Mouse (Mus musculus): ENCODE data around the gene Foxe3. TPM values are rescaled to one million over a fixed set of nuclear protein-coding genes. Genes with fewer than 3 reads are reported as not detected.
"Not testable (repeated sequence)": the region's sequence is repeated elsewhere in the genome, so short reads cannot be mapped to it uniquely, and the experiment has no call there.

Foxe3 gene
- not detected in 2 replicates for polyA plus RNA-seq (2015; fragmentation: Nextera tagmentation; extraction: Ambion mirVana)

DNA sequence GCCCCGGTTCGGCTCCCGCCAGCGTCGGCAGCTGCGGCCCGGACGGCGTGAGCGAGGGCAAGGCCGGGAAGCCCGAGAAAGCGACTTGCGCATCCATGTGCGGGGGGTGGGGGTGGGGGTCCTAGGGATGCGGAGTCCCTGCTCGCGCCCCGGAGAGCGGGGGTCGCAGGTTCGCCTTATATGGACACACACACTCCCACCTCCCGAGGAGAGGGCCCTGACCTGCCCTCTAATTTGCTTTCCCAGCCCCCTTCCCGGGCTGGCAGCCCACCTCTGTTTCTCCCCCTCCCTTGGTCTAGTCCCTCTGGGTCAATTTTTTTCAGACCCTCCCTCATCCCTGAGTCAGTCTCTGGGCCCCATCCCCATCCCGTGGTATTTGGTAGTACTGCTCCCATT, at the start of gene Foxe3:
Foxe3 (minus strand) TSS at position 97 of the 396 bp plus-strand sequence.
- WGBS (ENCODE audit: insufficient replicate concordance): 4% methylated on average over 22 of the region's 25 CpGs
- Histone ChIP-seq H3K4me1 (replicated peaks) (0 out of 2 replicates have a peak, but pooled peaks cover 5% of the 10 kb centered on the region), H3K4me3 (replicated peaks) (peak within 1 kb of the TSS; percentile 29), H3K4me2 (peak within 1 kb of the TSS; percentile 54), H3K9me3 (replicated peaks) (no peaks in the 10 kb centered on the region), H3K36me3 (replicated peaks) (no peaks in the 10 kb centered on the region), H3K27me3 (peaks cover 90% of the 10 kb centered on the region), H3K9ac (no peak within 1 kb of the TSS), H3K27ac (replicated peaks) (no peak within 1 kb of the TSS)
- ATAC-seq (ENCODE audit: insufficient read depth): no peak

DNA sequence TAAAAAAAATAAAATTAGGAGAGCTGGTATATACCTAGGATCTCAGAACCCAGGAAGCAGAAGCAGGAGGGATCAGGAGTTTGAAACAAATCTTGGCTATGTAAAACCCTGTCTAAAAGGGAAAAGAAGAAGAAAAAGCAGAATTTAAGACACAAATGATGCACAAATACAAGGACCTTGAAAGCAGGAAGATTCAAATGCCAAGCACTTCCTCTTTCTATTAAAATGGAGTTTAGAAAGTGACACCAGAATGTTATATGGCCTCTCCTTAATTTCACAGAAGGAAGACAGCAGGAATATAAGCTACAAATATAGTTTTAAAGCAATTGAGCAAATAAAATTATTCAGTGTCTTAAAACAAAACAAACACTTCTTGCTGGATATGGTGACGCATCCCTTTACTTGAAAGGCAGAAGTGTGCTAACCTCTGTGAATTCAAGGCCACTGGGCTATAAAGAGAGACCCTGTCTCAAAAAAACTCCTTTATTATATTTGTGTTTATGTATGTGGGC, 47.5 kb upstream of the Foxe3 start:
- H3K4me3 ChIP-seq (replicated peaks): no peak overlapping the region
- no peak for ATAC-seq (ENCODE audit: insufficient read depth)
- WGBS (ENCODE audit: insufficient replicate concordance): 83% methylated on average over 1 of the region's 1 CpGs
- H3K9ac ChIP-seq: no peak overlapping the region
- H3K4me2 ChIP-seq: no peak overlapping the region
- H3K4me1 ChIP-seq (replicated peaks): no peaks in the 10 kb centered on the region
- no peaks in the 10 kb centered on the region for H3K27me3 ChIP-seq
- no peak overlapping the region for H3K27ac ChIP-seq (replicated peaks)
- no peaks in the 10 kb centered on the region for H3K9me3 ChIP-seq (replicated peaks)
- H3K36me3 ChIP-seq (replicated peaks): peaks cover 9% of the 10 kb centered on the region

DNA sequence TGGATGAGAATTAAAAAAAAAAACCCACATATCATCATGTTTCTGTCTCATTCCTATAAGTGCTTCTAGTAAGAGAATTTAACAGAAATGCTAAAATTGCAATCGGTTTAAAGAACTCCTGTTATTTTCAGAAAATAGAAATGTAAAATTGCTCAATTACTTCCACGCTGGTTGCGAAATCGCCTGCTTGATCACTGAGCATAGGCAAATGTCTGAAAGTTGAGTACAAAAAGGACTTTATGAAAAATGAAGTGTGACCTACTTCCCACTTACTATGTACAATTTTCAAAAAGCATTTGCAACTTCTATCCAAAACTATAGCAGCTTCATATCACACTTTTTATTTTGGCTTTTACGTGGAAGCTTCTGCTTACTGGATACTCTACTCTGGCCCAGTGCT, 44.9 kb upstream of the Foxe3 start:
- Histone ChIP-seq H3K4me1 (replicated peaks) (no peaks in the 10 kb centered on the region), H3K27me3 (no peaks in the 10 kb centered on the region), H3K9me3 (replicated peaks) (no peaks in the 10 kb centered on the region), H3K4me3 (replicated peaks) (no peak overlapping the region), H3K4me2 (no peak overlapping the region), H3K36me3 (replicated peaks) (peaks cover 29% of the 10 kb centered on the region), H3K27ac (replicated peaks) (no peak overlapping the region), H3K9ac (no peak overlapping the region)
- 76% methylated on average over 5 of the region's 5 CpGs for WGBS (ENCODE audit: insufficient replicate concordance)
- no peak for ATAC-seq (ENCODE audit: insufficient read depth)

DNA sequence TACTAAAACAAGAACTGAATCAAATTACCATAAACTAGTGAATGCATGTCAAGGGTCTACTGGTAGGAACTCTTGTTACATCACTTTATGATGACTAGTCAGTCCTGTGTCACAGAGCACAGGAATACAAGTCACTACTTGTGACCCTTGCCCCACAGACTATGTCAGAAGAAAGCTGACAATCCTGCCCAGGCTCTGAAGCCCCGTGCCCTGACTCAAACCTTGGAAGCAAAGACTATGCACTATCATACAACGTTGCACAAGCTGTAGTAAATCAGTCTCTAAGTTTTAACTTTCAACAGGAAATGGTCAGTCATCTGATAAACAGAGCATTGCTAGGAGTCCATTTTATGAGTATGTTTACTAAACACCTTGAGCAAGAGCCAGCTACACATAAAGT, 35.1 kb upstream of the Foxe3 start:
- not testable (repeated sequence) for H3K27ac ChIP-seq (replicated peaks); H3K9me3 ChIP-seq (replicated peaks); H3K27me3 ChIP-seq; H3K9ac ChIP-seq; H3K4me2 ChIP-seq; H3K4me3 ChIP-seq (replicated peaks); H3K4me1 ChIP-seq (replicated peaks); ATAC-seq (ENCODE audit: insufficient read depth)
- WGBS (ENCODE audit: insufficient replicate concordance): 53% methylated on average over 2 of the region's 2 CpGs
- H3K36me3 ChIP-seq (replicated peaks): peaks cover 45% of the 10 kb centered on the region

DNA sequence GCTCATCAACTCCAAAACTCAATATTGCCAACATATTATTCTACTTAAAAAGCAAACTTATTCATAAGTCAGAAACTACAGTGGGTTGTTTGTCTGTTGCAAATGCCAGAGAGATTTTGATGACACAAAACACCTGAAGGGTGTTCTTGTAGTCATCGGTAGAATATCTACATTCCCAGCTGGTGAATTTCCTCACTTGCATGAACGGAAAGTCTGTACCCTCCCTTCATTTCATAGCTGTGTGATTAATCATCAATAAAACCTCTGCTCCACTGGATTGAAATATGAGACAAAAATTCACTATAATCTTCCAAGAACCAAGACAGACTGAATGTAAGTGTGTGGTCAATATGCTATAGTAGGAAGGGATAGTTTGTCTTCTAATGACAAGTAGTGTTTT, 33.7 kb upstream of the Foxe3 start:
- 84% methylated on average over 2 of the region's 2 CpGs for WGBS (ENCODE audit: insufficient replicate concordance)
- no peaks in the 10 kb centered on the region for H3K27me3 ChIP-seq

DNA sequence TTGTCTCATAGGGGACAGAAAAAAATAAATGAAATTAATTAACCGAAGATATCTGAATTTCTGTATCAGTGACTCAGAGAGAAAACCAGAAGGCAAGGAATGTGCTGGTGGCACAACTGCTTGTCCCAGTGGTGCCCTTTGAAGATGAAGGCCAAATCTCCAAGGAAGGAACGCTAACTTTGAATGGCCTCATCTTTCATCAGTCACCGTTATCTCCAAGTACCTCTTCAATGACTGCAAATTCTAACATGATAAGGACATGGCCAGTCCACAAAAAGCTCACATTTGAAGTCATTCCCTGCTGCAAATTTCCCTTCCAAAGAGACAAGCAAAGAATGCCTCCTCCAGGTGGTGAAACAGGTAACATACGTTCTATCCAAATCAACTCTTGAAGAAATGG, 33.0 kb upstream of the Foxe3 start:
- H3K9ac ChIP-seq: no peak overlapping the region
- H3K4me1 ChIP-seq (replicated peaks): no peaks in the 10 kb centered on the region
- WGBS (ENCODE audit: insufficient replicate concordance): 81% methylated on average over 4 of the region's 4 CpGs
- H3K4me2 ChIP-seq: no peak overlapping the region
- H3K36me3 ChIP-seq (replicated peaks): peaks cover 26% of the 10 kb centered on the region
- no peak overlapping the region for H3K4me3 ChIP-seq (replicated peaks)
- no peaks in the 10 kb centered on the region for H3K9me3 ChIP-seq (replicated peaks)
- no peak overlapping the region for H3K27ac ChIP-seq (replicated peaks)
- no peak for ATAC-seq (ENCODE audit: insufficient read depth)
- H3K27me3 ChIP-seq: no peaks in the 10 kb centered on the region

More for the DNA sequence above, 33.7 kb upstream of the Foxe3 start:
- no peak overlapping the region for H3K9ac ChIP-seq
- no peaks in the 10 kb centered on the region for H3K9me3 ChIP-seq (replicated peaks)
- H3K4me1 ChIP-seq (replicated peaks): no peaks in the 10 kb centered on the region
- H3K36me3 ChIP-seq (replicated peaks): peaks cover 32% of the 10 kb centered on the region
- ATAC-seq (ENCODE audit: insufficient read depth): no peak
- H3K4me3 ChIP-seq (replicated peaks): no peak overlapping the region
- no peak overlapping the region for H3K4me2 ChIP-seq
- no peak overlapping the region for H3K27ac ChIP-seq (replicated peaks)

DNA sequence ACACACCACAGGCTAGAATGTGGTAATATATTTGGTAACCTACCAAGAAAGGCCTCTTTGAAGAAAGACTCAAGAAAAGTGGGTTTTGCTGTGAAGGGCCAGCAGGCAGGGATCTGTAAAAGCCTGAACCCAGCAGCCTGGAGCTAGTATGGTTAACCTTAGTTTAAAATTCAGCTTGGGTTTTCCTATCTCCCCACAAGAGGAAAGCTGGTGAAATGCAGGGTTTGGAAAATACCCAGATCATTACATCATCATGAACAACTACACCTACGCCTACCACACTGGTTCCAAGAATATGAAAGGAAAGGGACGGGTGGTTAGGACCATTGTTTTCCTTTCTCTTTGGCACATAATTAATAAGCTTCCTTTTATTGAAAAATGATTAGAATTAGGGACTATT, 32.4 kb upstream of the Foxe3 start:
- Histone ChIP-seq H3K36me3 (replicated peaks) (peaks cover 26% of the 10 kb centered on the region), H3K4me1 (replicated peaks) (no peaks in the 10 kb centered on the region), H3K4me3 (replicated peaks) (no peak overlapping the region), H3K9ac (no peak overlapping the region), H3K27me3 (no peaks in the 10 kb centered on the region), H3K27ac (replicated peaks) (no peak overlapping the region), H3K9me3 (replicated peaks) (no peaks in the 10 kb centered on the region), H3K4me2 (no peak overlapping the region)
- no peak for ATAC-seq (ENCODE audit: insufficient read depth)
- 69% methylated on average over 2 of the region's 2 CpGs for WGBS (ENCODE audit: insufficient replicate concordance)

DNA sequence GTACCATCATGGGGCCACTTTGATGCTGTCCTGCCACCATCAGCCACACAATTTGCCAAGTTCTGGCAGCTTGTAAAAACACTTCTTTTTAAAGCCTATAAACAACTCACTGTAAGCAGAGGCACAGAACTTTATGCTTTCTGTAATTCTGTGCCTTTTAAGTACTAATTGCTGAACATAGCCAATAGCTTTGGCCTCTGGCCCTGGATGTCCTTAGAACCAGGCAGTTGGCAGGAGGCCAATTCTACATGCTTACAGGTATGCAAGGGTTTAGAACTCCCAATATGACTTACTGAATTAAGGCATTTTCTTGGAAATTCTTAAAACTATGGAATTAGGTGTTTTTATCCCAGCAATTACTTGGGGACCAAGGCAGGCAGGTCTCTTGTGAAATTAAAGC, 31.6 kb upstream of the Foxe3 start:
- H3K4me1 ChIP-seq (replicated peaks): no peaks in the 10 kb centered on the region
- H3K4me3 ChIP-seq (replicated peaks): no peak overlapping the region
- no peak overlapping the region for H3K27ac ChIP-seq (replicated peaks)
- ATAC-seq (ENCODE audit: insufficient read depth): no peak
- no peak overlapping the region for H3K9ac ChIP-seq
- H3K27me3 ChIP-seq: no peaks in the 10 kb centered on the region
- H3K4me2 ChIP-seq: no peak overlapping the region
- H3K9me3 ChIP-seq (replicated peaks): no peaks in the 10 kb centered on the region
- peaks cover 18% of the 10 kb centered on the region for H3K36me3 ChIP-seq (replicated peaks)

DNA sequence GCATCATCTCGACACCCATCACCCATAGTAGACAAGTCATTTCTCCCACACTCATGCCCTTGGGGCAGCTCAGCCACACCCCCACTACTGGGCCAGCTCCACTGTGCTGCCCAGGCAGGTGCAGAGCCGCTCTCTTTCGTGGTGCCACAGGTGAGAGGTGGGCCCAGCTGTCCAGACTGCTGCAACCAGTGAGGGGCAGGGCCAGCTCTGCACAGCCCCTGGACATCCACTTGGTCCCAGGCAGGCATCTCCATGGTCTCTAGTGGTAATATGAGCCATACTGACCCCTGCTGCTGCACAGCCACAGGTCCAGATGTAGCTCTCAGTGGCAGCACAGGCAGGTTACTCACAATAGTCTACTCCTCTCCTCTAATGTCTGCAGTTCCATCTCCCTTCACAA, 27.4 kb upstream of the Foxe3 start:
- WGBS (ENCODE audit: insufficient replicate concordance): 69% methylated on average over 3 of the region's 3 CpGs
- Histone ChIP-seq H3K9me3 (replicated peaks) (no peaks in the 10 kb centered on the region), H3K4me3 (replicated peaks) (no peak overlapping the region), H3K36me3 (replicated peaks) (no peaks in the 10 kb centered on the region), H3K27ac (replicated peaks) (no peak overlapping the region), H3K9ac (no peak overlapping the region), H3K27me3 (peaks cover 11% of the 10 kb centered on the region; the same call in 1 of the 2 replicates), H3K4me1 (replicated peaks) (no peaks in the 10 kb centered on the region), H3K4me2 (no peak overlapping the region)
- ATAC-seq (ENCODE audit: insufficient read depth): no peak

DNA sequence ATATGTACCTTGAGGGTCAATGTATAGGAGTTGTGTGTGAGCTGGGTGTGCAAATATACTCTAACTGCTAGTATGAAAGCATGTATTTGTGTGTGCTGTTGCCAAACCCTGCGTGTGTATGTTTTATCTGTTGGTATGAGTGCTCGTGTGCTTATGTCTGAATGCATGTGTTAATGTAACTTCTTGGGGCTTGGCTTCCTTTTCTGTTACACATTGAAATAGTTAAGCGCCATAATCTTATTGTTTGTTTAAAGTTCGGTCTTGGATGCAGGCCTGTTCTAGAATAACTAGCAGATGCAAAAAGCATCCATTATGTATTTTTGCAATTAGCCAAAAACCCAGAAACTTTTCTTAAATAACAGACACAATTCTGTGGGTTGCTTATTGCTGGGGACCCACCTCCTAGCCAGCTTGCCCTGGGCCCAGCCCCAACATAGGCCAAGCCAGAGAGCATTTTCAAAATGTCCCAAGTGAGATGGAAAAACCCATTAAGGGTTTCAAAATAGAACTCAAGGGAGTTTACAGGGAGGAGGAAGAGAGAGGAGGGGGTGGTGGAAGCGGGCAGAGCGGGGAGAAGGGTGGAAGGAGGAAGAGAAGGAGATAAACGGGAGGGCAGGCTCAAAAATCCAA, 22.2 kb upstream of the Foxe3 start:
- no peaks in the 10 kb centered on the region for H3K4me1 ChIP-seq (replicated peaks)
- H3K4me3 ChIP-seq (replicated peaks): no peak overlapping the region
- no peak overlapping the region for H3K9ac ChIP-seq
- 48% methylated on average over 7 of the region's 7 CpGs for WGBS (ENCODE audit: insufficient replicate concordance)
- no peak overlapping the region for H3K4me2 ChIP-seq
- no peaks in the 10 kb centered on the region for H3K36me3 ChIP-seq (replicated peaks)
- H3K9me3 ChIP-seq (replicated peaks): no peaks in the 10 kb centered on the region
- no peak for ATAC-seq (ENCODE audit: insufficient read depth)
- H3K27ac ChIP-seq (replicated peaks): no peak overlapping the region
- H3K27me3 ChIP-seq: peaks cover 26% of the 10 kb centered on the region

DNA sequence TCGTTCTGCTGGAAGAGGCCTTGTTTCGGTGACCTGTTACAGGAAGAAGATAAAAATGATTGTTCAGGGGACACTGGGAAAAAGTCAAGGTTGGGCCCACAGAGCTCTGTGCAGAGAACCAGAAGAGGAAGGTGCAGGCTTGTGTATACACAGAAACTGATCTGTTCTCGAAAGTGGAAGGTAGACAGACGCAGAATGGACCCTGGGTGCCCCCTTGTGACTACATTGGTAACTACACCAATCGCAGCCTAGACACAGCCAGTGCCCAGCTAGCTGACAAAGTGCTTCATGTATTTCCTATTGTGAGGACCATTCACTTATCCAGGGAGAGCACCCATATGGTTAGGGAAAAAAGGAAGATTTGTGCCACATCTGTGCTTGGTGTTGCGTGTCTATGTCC, 21.6 kb upstream of the Foxe3 start:
- peaks cover 26% of the 10 kb centered on the region for H3K27me3 ChIP-seq
- ATAC-seq (ENCODE audit: insufficient read depth): no peak

DNA sequence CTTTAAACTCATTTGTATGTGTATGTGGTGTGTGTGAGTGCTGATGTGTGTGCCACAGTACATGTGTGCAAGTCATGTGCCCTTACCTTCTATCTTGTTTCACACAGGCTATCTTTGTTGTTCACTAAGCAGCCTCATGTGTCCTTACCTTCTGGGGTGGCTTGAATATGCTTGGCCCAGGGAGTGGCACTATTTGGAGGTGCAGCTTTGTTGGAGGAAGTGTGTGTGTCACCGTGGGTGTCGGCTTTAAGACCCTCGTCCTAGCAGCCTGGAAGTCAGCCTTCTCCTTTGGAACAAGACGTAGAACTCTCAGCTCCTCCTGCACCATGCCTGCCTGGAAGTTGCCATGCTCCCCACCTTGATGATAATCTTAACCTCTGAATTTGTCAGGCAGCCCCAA, 20.6 kb upstream of the Foxe3 start:
- no peaks in the 10 kb centered on the region for H3K36me3 ChIP-seq (replicated peaks)
- no peaks in the 10 kb centered on the region for H3K9me3 ChIP-seq (replicated peaks)
- no peak overlapping the region for H3K4me3 ChIP-seq (replicated peaks)
- ATAC-seq (ENCODE audit: insufficient read depth): no peak
- H3K27ac ChIP-seq (replicated peaks): no peak overlapping the region
- no peaks in the 10 kb centered on the region for H3K4me1 ChIP-seq (replicated peaks)
- H3K4me2 ChIP-seq: no peak overlapping the region
- H3K9ac ChIP-seq: no peak overlapping the region
- H3K27me3 ChIP-seq: peaks cover 29% of the 10 kb centered on the region
- 65% methylated on average over 4 of the region's 4 CpGs for WGBS (ENCODE audit: insufficient replicate concordance)

More for the DNA sequence above, 21.6 kb upstream of the Foxe3 start:
- Histone ChIP-seq H3K4me2 (no peak overlapping the region), H3K9me3 (replicated peaks) (no peaks in the 10 kb centered on the region), H3K4me1 (replicated peaks) (no peaks in the 10 kb centered on the region), H3K9ac (no peak overlapping the region), H3K4me3 (replicated peaks) (no peak overlapping the region), H3K36me3 (replicated peaks) (no peaks in the 10 kb centered on the region), H3K27ac (replicated peaks) (no peak overlapping the region)
- 24% methylated on average over 6 of the region's 6 CpGs for WGBS (ENCODE audit: insufficient replicate concordance)
